Mouse (Mus musculus): ENCODE measurements around the gene Gm11639. TPM values are rescaled to one million over a fixed set of nuclear protein-coding genes. Genes with fewer than 3 reads are reported as not detected.
A peak's percentile ranks its signal among the peaks of the same experiment; 100 is the strongest.

Gm11639 gene
- total and polyA plus RNA-seq, 2 experiments from 2014 or later, result under 0.01 to 0.33 TPM

DNA sequence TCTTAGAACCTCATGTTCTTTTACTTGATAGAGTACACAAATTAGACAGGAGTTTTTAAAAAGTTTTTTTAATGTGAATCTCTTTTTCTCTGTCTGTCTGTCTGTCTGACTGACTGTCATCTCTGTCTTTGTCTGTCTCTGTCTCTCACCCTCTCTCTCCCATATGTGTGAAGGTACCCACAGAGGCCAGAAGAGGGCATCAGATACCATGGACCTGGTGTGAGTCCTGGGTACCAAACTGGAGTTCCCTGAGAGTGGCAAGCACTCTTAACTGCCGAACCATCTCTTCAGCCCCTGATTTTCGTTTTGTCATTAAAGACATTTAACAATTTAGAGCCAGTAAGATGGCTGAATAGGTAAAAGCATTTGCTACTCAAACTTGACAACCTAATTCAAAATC is 21.6 kb downstream of the Gm11639 start:
- H3K4me1 ChIP-seq (ENCODE audit: insufficient read depth, low read length), result no peaks in the 10 kb centered on the region
- no peak overlapping the region for H3K4me3 ChIP-seq (ENCODE audit: low read depth, low read length)
- peak; percentile 44 for TF ChIP-seq CTCF (IDR thresholded peaks at IDR 0.05)
- H3K36me3 ChIP-seq (ENCODE audit: insufficient read depth, low read length), result no peaks in the 10 kb centered on the region
- H3K4me2 ChIP-seq (ENCODE audit: low read depth, low read length, poor library complexity, severe bottlenecking), result no peak overlapping the region
- H3K9ac ChIP-seq (replicated peaks; ENCODE audit: low read length, poor library complexity, severe bottlenecking), result no peak overlapping the region
- no peaks in the 10 kb centered on the region for H3K27me3 ChIP-seq (ENCODE audit: insufficient read depth, low read length)
- WGBS, result 66% methylated on average over 2 of the region's 2 CpGs
- H3K27ac ChIP-seq (ENCODE audit: low read depth, low read length), result no peak overlapping the region
- H3K9me3 ChIP-seq (ENCODE audit: low read length), result no peaks in the 10 kb centered on the region
- DNase-seq (ENCODE audit: low spot score) (no peak), ATAC-seq (ENCODE audit: low FRiP score) (no peak)

DNA sequence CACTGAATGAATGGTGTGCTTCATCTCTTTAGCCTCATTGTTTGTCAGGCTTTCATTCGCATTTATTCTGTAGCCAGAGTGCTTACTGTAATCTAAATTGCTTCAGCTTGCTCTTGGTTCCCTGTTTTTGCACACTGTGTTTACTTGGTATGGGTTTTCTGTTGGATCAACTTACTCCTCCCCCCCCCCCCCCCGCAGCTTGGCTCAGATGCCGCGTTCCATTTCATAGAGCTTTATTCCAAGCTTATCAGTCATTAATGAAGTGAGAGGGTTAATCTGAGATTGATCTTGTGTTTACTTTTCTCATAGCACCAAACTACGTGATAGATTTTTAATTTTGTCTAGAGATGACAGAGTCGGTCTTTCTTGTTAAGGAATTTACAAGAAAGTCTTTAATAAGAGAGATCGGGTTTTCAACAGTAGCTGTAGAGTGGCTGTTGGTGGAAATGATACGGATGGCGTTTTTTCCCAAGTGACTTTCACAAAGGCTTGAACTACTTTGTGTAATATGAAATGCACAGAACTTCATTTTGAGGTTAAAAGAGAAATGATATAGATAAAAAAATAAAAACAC is 59.6 kb downstream of the Gm11639 start:
- DNase-seq (ENCODE audit: low spot score), result no peak
- Histone ChIP-seq H3K9me3 (ENCODE audit: low read length) (no peaks in the 10 kb centered on the region), H3K4me3 (ENCODE audit: low read depth, low read length) (no peak overlapping the region), H3K4me1 (ENCODE audit: insufficient read depth, low read length) (no peaks in the 10 kb centered on the region), H3K9ac (replicated peaks; ENCODE audit: low read length, poor library complexity, severe bottlenecking) (no peak overlapping the region), H3K36me3 (ENCODE audit: insufficient read depth, low read length) (no peaks in the 10 kb centered on the region), H3K27ac (ENCODE audit: low read depth, low read length) (no peak overlapping the region), H3K4me2 (ENCODE audit: low read depth, low read length, poor library complexity, severe bottlenecking) (no peak overlapping the region), H3K27me3 (ENCODE audit: insufficient read depth, low read length) (no peaks in the 10 kb centered on the region)
- ATAC-seq (ENCODE audit: low FRiP score), result no peak
- no peak for TF ChIP-seq CTCF (IDR thresholded peaks at IDR 0.05)
- 92% methylated on average over 8 of the region's 9 CpGs for WGBS

- Histone ChIP-seq H3K4me1 (ENCODE audit: insufficient read depth, low read length) (no peaks in the 10 kb centered on the region), H3K27ac (ENCODE audit: low read depth, low read length) (no peak overlapping the region), H3K9ac (replicated peaks; ENCODE audit: low read length, poor library complexity, severe bottlenecking) (no peak overlapping the region), H3K36me3 (ENCODE audit: insufficient read depth, low read length) (no peaks in the 10 kb centered on the region), H3K9me3 (ENCODE audit: low read length) (no peaks in the 10 kb centered on the region), H3K4me3 (ENCODE audit: low read depth, low read length) (no peak overlapping the region), H3K4me2 (ENCODE audit: low read depth, low read length, poor library complexity, severe bottlenecking) (no peak overlapping the region), H3K27me3 (ENCODE audit: insufficient read depth, low read length) (no peaks in the 10 kb centered on the region)
- ATAC-seq (ENCODE audit: low FRiP score) (no peak), DNase-seq (ENCODE audit: low spot score) (no peak)
- 35% methylated on average over 6 of the region's 6 CpGs for WGBS
- TF ChIP-seq CTCF (IDR thresholded peaks at IDR 0.05), result peak; percentile 52
These were observed 80.3 kb downstream of the Gm11639 start for GRCm38 (mm10) chr11:104765762-104766161.

DNA sequence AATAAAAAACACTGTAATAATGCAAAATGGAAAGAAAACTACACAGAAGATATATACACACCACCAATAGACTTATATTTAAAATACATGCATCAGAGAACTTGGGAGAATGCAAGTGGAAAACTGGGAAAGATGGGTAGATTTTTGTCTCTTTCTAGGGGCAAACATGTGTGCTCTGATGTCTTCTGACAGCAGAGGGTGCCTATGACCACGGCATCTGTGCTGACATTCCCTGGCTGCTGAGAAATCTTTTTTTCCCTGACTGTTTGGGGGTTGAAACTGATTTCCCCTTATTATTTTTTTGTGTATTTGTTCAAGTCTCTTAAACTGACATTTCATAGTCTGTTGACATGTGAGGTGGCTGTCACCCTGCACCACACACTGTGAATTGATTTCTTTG is 81.6 kb downstream of the Gm11639 start:
- H3K27ac ChIP-seq (ENCODE audit: low read depth, low read length), result no peak overlapping the region
- H3K9ac ChIP-seq (replicated peaks; ENCODE audit: low read length, poor library complexity, severe bottlenecking), result no peak overlapping the region
- DNase-seq (ENCODE audit: low spot score) (no peak), ATAC-seq (ENCODE audit: low FRiP score) (no peak)
- 52% methylated on average over 1 of the region's 1 CpGs for WGBS
- H3K36me3 ChIP-seq (ENCODE audit: insufficient read depth, low read length), result no peaks in the 10 kb centered on the region
- peak; percentile 41 for TF ChIP-seq CTCF (IDR thresholded peaks at IDR 0.05)
- no peaks in the 10 kb centered on the region for H3K27me3 ChIP-seq (ENCODE audit: insufficient read depth, low read length)
- H3K4me3 ChIP-seq (ENCODE audit: low read depth, low read length), result no peak overlapping the region
- no peaks in the 10 kb centered on the region for H3K4me1 ChIP-seq (ENCODE audit: insufficient read depth, low read length)
- no peak overlapping the region for H3K4me2 ChIP-seq (ENCODE audit: low read depth, low read length, poor library complexity, severe bottlenecking)
- no peaks in the 10 kb centered on the region for H3K9me3 ChIP-seq (ENCODE audit: low read length)

DNA sequence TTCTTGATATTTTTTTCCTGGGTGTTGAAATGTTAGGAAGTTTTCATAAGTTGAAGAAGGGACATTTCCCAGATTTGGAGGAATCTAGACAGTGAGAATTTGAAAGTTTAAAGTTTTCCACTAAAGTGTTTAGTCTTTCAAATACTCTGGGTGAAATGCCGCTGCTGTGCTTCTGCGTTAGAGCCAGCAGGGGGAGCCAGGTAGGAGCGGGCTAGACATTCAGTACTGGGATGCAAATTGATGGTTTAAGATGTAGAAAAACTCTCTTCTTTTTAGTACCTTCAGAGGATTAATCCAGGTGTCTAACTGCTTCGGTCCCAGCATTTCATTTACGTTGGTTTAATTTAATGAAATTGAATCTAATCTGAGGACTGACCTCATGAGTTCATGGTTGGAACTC is 82.6 kb downstream of the Gm11639 start:
- no peak overlapping the region for H3K9ac ChIP-seq (replicated peaks; ENCODE audit: low read length, poor library complexity, severe bottlenecking)
- 16% methylated on average over 5 of the region's 5 CpGs for WGBS
- H3K4me2 ChIP-seq (ENCODE audit: low read depth, low read length, poor library complexity, severe bottlenecking), result no peak overlapping the region
- ATAC-seq (ENCODE audit: low FRiP score) (no peak), DNase-seq (ENCODE audit: low spot score) (no peak)
- H3K27ac ChIP-seq (ENCODE audit: low read depth, low read length), result no peak overlapping the region
- H3K4me1 ChIP-seq (ENCODE audit: insufficient read depth, low read length), result no peaks in the 10 kb centered on the region
- no peak overlapping the region for H3K4me3 ChIP-seq (ENCODE audit: low read depth, low read length)
- no peaks in the 10 kb centered on the region for H3K36me3 ChIP-seq (ENCODE audit: insufficient read depth, low read length)
- no peaks in the 10 kb centered on the region for H3K27me3 ChIP-seq (ENCODE audit: insufficient read depth, low read length)
- H3K9me3 ChIP-seq (ENCODE audit: low read length), result no peaks in the 10 kb centered on the region
- peak; percentile 73 for TF ChIP-seq CTCF (IDR thresholded peaks at IDR 0.05)

DNA sequence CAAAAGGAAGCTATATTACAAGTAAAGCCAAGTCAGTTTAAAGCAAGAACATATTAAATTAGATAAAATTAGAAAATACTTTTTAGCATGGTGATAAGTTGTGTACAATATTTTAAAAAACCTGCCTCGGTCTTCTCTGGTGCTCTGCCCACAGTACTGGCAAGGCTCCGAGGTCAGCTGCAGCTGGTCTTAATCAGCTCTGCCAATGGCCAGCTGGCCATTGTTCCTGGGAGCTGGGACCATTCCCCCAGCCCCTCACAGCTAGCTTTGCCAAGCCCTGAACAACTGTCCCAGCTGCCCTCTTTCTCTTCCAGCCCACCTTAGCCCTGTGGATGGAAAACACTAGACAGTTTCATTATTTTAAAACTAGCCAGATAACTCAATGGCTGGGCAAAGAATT is 93.3 kb downstream of the Gm11639 start:
- DNase-seq (ENCODE audit: low spot score), result peak; percentile 30
- H3K9ac ChIP-seq (replicated peaks; ENCODE audit: low read length, poor library complexity, severe bottlenecking), result no peak overlapping the region
- no peak for ATAC-seq (ENCODE audit: low FRiP score)

More for the DNA sequence above, 93.3 kb downstream of the Gm11639 start:
- Histone ChIP-seq H3K27ac (ENCODE audit: low read depth, low read length) (no peak overlapping the region), H3K4me2 (ENCODE audit: low read depth, low read length, poor library complexity, severe bottlenecking) (no peak overlapping the region), H3K4me3 (ENCODE audit: low read depth, low read length) (no peak overlapping the region), H3K36me3 (ENCODE audit: insufficient read depth, low read length) (no peaks in the 10 kb centered on the region), H3K27me3 (ENCODE audit: insufficient read depth, low read length) (no peaks in the 10 kb centered on the region), H3K4me1 (ENCODE audit: insufficient read depth, low read length) (no peaks in the 10 kb centered on the region), H3K9me3 (ENCODE audit: low read length) (no peaks in the 10 kb centered on the region)
- no peak for TF ChIP-seq CTCF (IDR thresholded peaks at IDR 0.05)
- 76% methylated on average over 2 of the region's 2 CpGs for WGBS
